Mouse (Mus musculus): ENCODE measurements at regions not wholly inside any gene's neighbourhood (a gene's known extent, or its start where the extent isn't known, plus 50 kb on each side); places are given as distances from the start of the nearest gene placed in this dataset.

DNA sequence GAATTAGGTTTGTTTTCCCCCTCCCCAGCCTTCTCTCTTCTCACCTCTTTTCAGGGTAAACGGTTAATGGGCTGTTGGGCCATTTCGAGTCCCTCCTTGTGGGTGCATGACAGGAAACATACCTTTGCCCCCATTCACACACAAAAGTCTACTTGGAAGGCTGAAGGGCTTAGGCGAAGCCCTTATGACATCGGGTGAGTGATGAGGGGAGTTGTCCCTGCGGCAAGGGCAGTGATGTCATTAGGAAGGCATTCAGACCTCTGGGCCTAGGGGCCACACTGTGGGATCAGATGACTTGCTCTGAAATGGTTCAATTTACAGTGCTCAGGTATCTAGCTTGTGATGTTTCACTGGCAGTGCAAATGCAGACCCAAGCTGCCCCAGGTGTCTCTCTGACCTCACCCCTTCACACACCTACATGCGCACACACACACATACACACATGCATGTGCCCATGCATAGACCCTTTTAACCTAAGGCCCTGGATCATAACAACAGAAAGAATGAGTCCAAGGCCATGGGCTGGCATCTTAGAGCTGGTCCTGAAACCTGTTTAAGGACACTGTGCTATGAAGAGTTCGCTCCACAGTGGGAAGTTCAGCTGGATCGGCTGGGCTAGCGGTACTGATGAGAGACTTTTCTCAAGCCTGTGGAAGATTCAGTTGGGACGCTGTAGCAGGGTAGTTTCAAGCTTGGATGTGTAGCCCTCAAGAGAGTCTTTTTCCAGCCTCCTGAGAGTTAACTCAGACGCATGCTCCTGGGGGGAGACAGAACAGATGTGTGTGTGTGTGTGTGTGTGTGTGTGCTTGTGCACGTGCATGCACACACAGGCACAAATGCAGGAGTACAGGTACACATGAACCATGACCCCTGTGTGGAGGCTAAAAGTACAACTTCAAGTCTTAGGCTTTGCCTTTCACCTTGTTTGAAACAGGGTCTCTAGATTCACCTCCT is 298.8 kb downstream of the 1500009L16Rik start:
- no peak for TF ChIP-seq POLR2A (IDR thresholded peaks at IDR 0.05; ENCODE audit: low read depth, low read length)
- no peak for TF ChIP-seq CTCF (IDR thresholded peaks at IDR 0.05; ENCODE audit: extremely low read depth, insufficient read depth, insufficient read length, insufficient replicate concordance)

All from spleen, adult 2 months (tissue).